Mouse (Mus musculus): ENCODE data around the gene Atg16l1.

Atg16l1 gene

GRCm38 (mm10) chr1:87755641-87756470, at the start of gene Atg16l1:
Atg16l1 (plus strand) TSS chr1:87755870.
- DNase-seq (ENCODE audit: low read depth, low spot score), result peak; percentile 95

- no peak for DNase-seq (ENCODE audit: low read depth, low spot score)
These were observed 49.3 kb upstream of the Atg16l1 start for GRCm38 (mm10) chr1:87706361-87706760.

GRCm38 (mm10) chr1:87709020-87709419, 46.6 kb upstream of the Atg16l1 start:
- no peak for DNase-seq (ENCODE audit: low read depth, low spot score)

- no peak for DNase-seq (ENCODE audit: low read depth, low spot score)
These were observed 45.9 kb upstream of the Atg16l1 start for GRCm38 (mm10) chr1:87709661-87710270.

- no peak for DNase-seq (ENCODE audit: low read depth, low spot score)
These were observed 43.6 kb upstream of the Atg16l1 start for GRCm38 (mm10) chr1:87711938-87712613.

- no peak for DNase-seq (ENCODE audit: low read depth, low spot score)
These were observed 43.1 kb upstream of the Atg16l1 start for GRCm38 (mm10) chr1:87712614-87712971.

GRCm38 (mm10) chr1:87721382-87721781, 34.3 kb upstream of the Atg16l1 start:
- DNase-seq (ENCODE audit: low read depth, low spot score), result peak; percentile 22

- DNase-seq (ENCODE audit: low read depth, low spot score), result no peak
These were observed 33.6 kb upstream of the Atg16l1 start for GRCm38 (mm10) chr1:87722081-87722480.

- no peak for DNase-seq (ENCODE audit: low read depth, low spot score)
These were observed 32.3 kb upstream of the Atg16l1 start for GRCm38 (mm10) chr1:87723351-87723750.

- DNase-seq (ENCODE audit: low read depth, low spot score), result no peak
These were observed 26.6 kb upstream of the Atg16l1 start for GRCm38 (mm10) chr1:87729070-87729469.

GRCm38 (mm10) chr1:87729850-87730249, 25.8 kb upstream of the Atg16l1 start:
- DNase-seq (ENCODE audit: low read depth, low spot score), result no peak

- no peak for DNase-seq (ENCODE audit: low read depth, low spot score)
These were observed 25.4 kb upstream of the Atg16l1 start for GRCm38 (mm10) chr1:87730271-87730670.

- DNase-seq (ENCODE audit: low read depth, low spot score), result no peak
These were observed 22.5 kb upstream of the Atg16l1 start for GRCm38 (mm10) chr1:87733212-87733611.

- no peak for DNase-seq (ENCODE audit: low read depth, low spot score)
These were observed 21.5 kb upstream of the Atg16l1 start for GRCm38 (mm10) chr1:87734153-87734552.

- no peak for DNase-seq (ENCODE audit: low read depth, low spot score)
These were observed 14.9 kb upstream of the Atg16l1 start for GRCm38 (mm10) chr1:87740584-87741290.

GRCm38 (mm10) chr1:87749360-87749973, 6.2 kb upstream of the Atg16l1 start:
- no peak for DNase-seq (ENCODE audit: low read depth, low spot score)

- DNase-seq (ENCODE audit: low read depth, low spot score), result no peak
These were observed 8.2 kb downstream of the Atg16l1 start for GRCm38 (mm10) chr1:87763821-87764220.

GRCm38 (mm10) chr1:87765741-87766140, 10.1 kb downstream of the Atg16l1 start:
- DNase-seq (ENCODE audit: low read depth, low spot score), result no peak

- DNase-seq (ENCODE audit: low read depth, low spot score), result no peak
These were observed 10.6 kb downstream of the Atg16l1 start for GRCm38 (mm10) chr1:87766233-87766632.

- DNase-seq (ENCODE audit: low read depth, low spot score), result no peak
These were observed 13.6 kb downstream of the Atg16l1 start for GRCm38 (mm10) chr1:87769263-87769662.

- DNase-seq (ENCODE audit: low read depth, low spot score), result no peak
These were observed 14.8 kb downstream of the Atg16l1 start for GRCm38 (mm10) chr1:87770486-87770885.

Measured in mesoderm, embryonic 11.5 days (tissue).